Mouse (Mus musculus): ENCODE data around the gene Ppfibp2.

- no peak for TF ChIP-seq CTCF (IDR thresholded peaks at IDR 0.05; ENCODE audit: low read depth, low read length)
- TF ChIP-seq GATA1 (IDR thresholded peaks at IDR 0.05; ENCODE audit: borderline replicate concordance, low read length) = no peak
Measured at GRCm38 (mm10) chr7:107722536-107722935, 127.5 kb downstream of the Ppfibp2 start.
